Mouse (Mus musculus): Measurements from ENCODE around the gene Rbm34.
"Not testable (repeated sequence)": the region's sequence is repeated elsewhere in the genome, so short reads cannot be mapped to it uniquely, and the experiment has no call there.

Rbm34 gene

GRCm38 (mm10) chr8:126917179-126917905 lies 53.5 kb downstream of the Rbm34 start:
- DNase-seq: no peak

- DNase-seq: no peak
Observed at GRCm38 (mm10) chr8:126916611-126917010, 54.3 kb downstream of the Rbm34 start.

DNA sequence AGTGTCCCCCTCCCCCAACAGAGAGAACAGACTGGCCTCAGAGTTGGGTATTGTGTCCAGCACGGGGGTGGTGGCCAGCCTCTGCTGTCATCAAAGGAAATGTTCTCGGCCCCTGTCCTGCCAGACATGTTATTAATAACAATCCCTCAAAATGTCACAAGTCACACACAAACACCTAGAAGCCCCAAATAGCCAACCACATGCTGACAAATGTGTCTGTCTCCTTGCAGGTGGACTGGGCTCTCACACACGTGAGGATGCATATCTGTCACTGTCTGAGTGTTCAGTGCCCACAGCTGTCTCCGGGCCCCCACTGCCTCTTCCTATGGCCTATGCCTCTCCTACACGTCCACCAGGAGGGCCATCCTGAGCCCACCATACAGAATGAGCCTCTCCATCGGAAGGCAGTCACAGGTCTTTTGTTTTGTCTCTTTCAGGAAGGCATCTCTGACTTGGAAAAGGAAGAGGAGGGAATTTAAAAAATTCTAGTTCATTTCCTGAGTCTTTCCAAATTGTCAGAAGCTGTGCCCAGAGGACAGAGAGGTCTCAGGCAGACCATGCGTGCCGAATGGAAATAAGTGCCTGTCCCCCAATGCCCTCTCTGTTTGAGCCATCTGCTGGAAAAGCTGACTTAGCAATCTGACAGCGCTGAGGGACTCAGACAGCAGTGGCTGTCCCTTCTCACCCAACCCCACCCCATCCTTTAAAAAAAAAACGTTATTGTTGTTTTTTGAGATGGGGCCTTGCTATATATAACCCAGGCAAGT lies 56.1 kb downstream of the Rbm34 start:
- DNase-seq: no peak

- DNase-seq: not testable (repeated sequence)
Observed at GRCm38 (mm10) chr8:126914107-126914490, 56.8 kb downstream of the Rbm34 start.

DNA sequence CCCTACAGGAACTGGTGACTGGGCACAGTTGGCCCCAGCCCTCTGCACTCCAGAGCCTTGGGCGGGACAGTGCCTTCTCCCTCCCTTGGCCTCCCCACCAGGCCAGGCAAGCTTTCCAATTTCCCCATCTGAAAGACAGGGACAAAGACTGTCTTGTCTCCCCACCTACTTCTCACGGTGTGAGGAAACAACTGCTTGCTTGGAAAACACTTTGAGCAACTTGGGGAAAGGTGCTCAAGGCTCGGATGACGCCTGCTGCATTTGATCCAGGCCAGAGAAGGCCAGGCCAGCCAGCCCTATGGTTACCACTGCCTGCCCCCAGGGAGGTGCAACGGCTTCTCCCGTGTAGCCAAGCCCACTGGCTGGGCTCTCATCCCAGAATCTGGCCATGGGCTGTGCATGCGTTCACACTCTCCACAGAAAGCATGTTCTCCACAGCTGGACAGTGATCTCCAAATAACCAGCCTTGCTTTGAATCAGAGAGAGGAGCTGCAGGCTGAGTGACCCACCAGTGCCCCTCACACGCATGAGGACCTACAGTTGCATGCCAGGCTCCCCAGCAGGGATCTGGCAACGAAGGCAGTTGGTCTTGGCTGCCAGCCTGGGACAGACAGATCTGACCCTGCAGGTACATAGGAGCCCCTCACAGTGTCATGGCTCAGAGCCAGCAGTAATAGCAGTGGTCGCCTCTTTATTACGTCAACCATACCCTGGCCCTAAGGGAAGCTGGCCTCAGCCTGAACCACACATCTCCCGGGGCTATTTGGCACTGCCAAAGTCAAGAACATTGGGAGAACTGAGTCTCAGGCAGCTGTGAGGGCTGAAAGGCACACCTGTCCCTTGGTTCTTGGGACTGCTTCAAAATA lies 57.4 kb downstream of the Rbm34 start:
- no peak for DNase-seq

DNA sequence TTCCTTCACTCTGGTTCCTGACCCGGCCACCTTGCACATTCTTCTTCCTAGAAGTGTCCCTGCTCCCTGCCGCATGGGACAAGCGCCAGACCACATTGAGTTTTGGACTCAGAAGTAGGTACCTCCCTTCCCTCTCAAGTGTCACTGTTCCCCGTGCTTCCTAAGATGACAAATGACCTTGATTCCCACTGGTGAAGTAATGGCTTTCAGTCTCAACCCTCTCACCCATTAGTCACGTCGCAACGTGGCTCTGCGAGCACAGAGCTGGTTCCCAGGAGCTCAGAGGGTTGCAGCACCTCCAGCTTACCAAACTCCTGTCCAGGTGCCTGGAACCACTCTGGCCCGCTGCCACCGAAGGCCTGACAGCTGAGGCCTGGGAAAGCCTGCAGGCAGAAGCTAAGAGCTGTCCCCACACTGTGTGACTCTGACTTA lies 61.5 kb downstream of the Rbm34 start:
- no peak for DNase-seq

- peak; percentile 44 for DNase-seq
Observed at GRCm38 (mm10) chr8:126908805-126909204, 62.1 kb downstream of the Rbm34 start.

DNA sequence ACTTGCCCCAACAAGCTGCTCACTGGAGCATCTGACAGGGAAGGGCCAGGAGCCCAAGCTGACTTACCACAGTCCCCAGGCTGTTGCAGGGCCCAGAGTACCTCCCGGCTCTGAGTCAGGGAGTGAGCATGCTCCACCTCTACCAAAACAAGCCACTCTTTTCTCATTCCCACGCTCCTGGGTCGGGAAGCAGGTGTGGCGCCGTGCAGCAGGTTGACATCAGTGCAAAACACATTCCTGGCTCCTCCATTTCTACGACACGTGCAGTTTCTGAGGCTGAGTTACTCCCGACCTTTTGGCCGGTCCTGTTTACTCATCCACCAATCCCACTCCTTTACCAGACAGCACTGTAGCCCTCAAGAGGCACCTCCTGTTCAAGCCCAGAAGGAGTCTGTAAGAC lies 62.9 kb downstream of the Rbm34 start:
- no peak for DNase-seq

GRCm38 (mm10) chr8:126907374-126907773 lies 63.5 kb downstream of the Rbm34 start:
- peak; percentile 57 for DNase-seq

DNA sequence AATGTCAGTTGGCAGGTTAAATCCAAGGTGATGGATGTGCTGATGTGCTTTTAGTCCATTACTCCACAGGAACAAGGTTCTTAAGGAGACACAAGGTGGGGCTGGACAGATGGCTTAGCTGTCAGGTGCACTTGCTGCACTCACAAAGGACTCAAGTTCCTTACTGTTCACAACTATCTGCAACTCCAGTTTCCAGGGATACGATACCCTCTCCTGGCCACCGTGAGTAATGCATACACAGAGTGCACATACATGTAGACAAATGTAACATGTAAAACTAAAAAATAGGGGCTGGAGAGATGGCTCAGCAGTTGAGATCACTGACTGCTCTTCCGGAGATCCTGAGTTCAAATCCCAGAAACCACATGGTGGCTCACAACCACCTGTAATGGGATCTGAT lies 65.5 kb downstream of the Rbm34 start:
- DNase-seq: no peak

- no peak for DNase-seq
Observed at GRCm38 (mm10) chr8:126903927-126904326, 66.9 kb downstream of the Rbm34 start.

GRCm38 (mm10) chr8:126903224-126903895 lies 67.5 kb downstream of the Rbm34 start:
- DNase-seq: no peak

DNA sequence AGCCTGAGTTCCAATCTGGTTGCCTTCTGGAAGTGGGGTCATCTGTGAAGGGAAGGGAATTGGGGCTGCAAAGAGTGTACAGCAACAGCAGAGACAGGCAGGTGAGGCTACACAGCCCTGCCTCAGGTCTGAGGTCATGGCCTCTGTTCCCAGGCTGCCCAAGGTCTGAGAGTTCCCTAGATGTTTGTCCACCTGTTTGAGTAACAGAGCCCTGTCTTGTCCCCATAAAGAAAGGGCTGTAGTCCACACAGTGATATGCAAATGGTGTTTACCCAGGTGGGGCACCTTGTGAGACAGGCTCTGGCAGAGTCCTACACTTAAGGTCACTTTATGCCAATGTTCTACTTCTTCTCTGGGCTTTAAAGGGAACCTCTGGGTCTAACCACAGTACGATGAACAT lies 69.3 kb downstream of the Rbm34 start:
- no peak for DNase-seq

DNA sequence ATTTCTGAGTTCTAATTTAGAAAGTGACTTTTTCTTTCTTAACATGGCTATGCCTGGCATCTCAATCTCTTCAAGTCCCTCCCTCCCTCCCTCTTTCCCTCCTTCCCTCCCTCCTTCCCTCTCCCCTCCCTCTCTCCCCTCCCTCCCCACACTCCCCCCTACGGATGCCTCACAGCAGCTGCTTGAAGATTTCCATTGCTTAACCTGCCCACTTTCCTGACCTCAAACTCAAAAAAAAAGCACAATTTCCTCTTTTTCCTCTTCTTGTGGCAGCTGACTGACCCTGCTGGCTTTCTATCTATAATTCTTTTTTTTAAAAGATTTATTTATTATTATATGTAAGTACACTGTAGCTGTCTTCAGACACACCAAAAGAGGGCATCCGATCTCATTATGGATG lies 69.8 kb downstream of the Rbm34 start:
- no peak for DNase-seq

Data from layer of hippocampus, adult 9-11 months (tissue).